Mouse (Mus musculus): ENCODE data around the gene Ctbs.

- no peak for TF ChIP-seq POLR2A (IDR thresholded peaks at IDR 0.05; ENCODE audit: control insufficient read depth, extremely low read depth, insufficient read depth, low read length, poor library complexity)
- TF ChIP-seq CTCF (IDR thresholded peaks at IDR 0.05; ENCODE audit: borderline replicate concordance, control insufficient read depth, extremely low read depth, insufficient read depth, low read length, poor library complexity): no peak
These were observed 7.1 kb upstream of the Ctbs start for GRCm38 (mm10) chr3:146442484-146442883.

All from thymus, adult 2 months (tissue).